Comparison of ENCODE assay signal across 27 mouse cellular contexts in genomic region chr1:92041290-92041689, GRCm38 (mm10).
DNase-seq lines count a peak whose midpoint lies in the region; ATAC-seq and TF ChIP-seq lines count a peak whose summit lies in the region.
"Had no signal": no experiment of that assay in that cellular context is flagged by ENCODE, and none has a peak within 500 bp of the region (broad histone marks: within the 10 kb centered on the region; RNA-seq: fewer than 3 reads in every experiment).

No protein-coding gene starts in this region.

- no peak overlapping the region for H3K9ac ChIP-seq in kidney, postnatal 0 days (ENCODE audit: low read depth, low read length)
- H3K9ac ChIP-seq in stomach, embryonic 14.5 days (replicated peaks; ENCODE audit: low read depth, low read length) = no peak overlapping the region
- no peak overlapping the region for H3K9ac ChIP-seq in stomach, postnatal 0 days (ENCODE audit: low read length)
- H3K9ac ChIP-seq: embryonic facial prominence, embryonic 12.5 days; embryonic facial prominence, embryonic 15.5 days; forebrain, embryonic 12.5 days had no signal

- TF ChIP-seq CTCF in kidney, postnatal 0 days (IDR thresholded peaks at IDR 0.05; ENCODE audit: low read depth) = no peak
- no peak for TF ChIP-seq CTCF in stomach, postnatal 0 days (IDR thresholded peaks at IDR 0.05; ENCODE audit: low read depth)
- TF ChIP-seq CTCF in cerebellum, adult 2 months (IDR thresholded peaks at IDR 0.05; ENCODE audit: borderline replicate concordance, insufficient read depth, low read depth, low read length) = no peak

- H3K27ac ChIP-seq in kidney, postnatal 0 days = no peak overlapping the region
- H3K27ac ChIP-seq in stomach, embryonic 14.5 days (ENCODE audit: low read length) = peak overlapping the region; percentile 16; the same call in 1 of the 2 replicates
- no peak overlapping the region for H3K27ac ChIP-seq in stomach, postnatal 0 days (replicated peaks)
- H3K27ac ChIP-seq in cerebellum, adult 2 months (ENCODE audit: insufficient read depth, low read length) = no peak overlapping the region
- H3K27ac ChIP-seq: embryonic facial prominence, embryonic 12.5 days; embryonic facial prominence, embryonic 15.5 days; forebrain, embryonic 10.5 days; forebrain, embryonic 12.5 days had no signal

- no peak for TF ChIP-seq EP300 in stomach, postnatal 0 days (optimal IDR thresholded peaks at IDR 0.05)

- H3K4me2 ChIP-seq in kidney, postnatal 0 days (ENCODE audit: low read length) = no peak overlapping the region
- no peak overlapping the region for H3K4me2 ChIP-seq in stomach, embryonic 14.5 days (replicated peaks; ENCODE audit: low read depth, low read length)
- H3K4me2 ChIP-seq in stomach, postnatal 0 days (replicated peaks; ENCODE audit: low read depth) = no peak overlapping the region
- H3K4me2 ChIP-seq in myocyte (ENCODE audit: low read depth) = peak overlapping the region; percentile 29
- H3K4me2 ChIP-seq: embryonic facial prominence, embryonic 12.5 days; embryonic facial prominence, embryonic 15.5 days; forebrain, embryonic 12.5 days had no signal

- WGBS in kidney, postnatal 0 days = 74% methylated on average over 3 of the region's 3 CpGs
- 54% methylated on average over 3 of the region's 3 CpGs for WGBS in stomach, embryonic 14.5 days
- WGBS in stomach, postnatal 0 days = 56% methylated on average over 3 of the region's 3 CpGs
- 85% methylated on average over 3 of the region's 3 CpGs for WGBS in cerebellum, adult 2 months

- no peaks in the 10 kb centered on the region for H3K9me3 ChIP-seq in kidney, postnatal 0 days (replicated peaks; ENCODE audit: low read length)
- no peaks in the 10 kb centered on the region for H3K9me3 ChIP-seq in stomach, embryonic 14.5 days (ENCODE audit: control insufficient read depth, low read depth, low read length)
- H3K9me3 ChIP-seq in stomach, postnatal 0 days (ENCODE audit: control insufficient read depth, low read length) = no peaks in the 10 kb centered on the region
- H3K9me3 ChIP-seq: embryonic facial prominence, embryonic 12.5 days; embryonic facial prominence, embryonic 15.5 days; forebrain, embryonic 10.5 days; forebrain, embryonic 12.5 days; G1E had no signal

- H3K79me2 ChIP-seq in myocyte (ENCODE audit: control insufficient read depth, insufficient read depth) = peaks cover 39% of the 10 kb centered on the region

- peak; percentile 19 for DNase-seq in kidney, postnatal 0 days (ENCODE audit: low spot score)
- no peak for DNase-seq in kidney, postnatal 14 days
- no peak for DNase-seq in stomach, postnatal 0 days (ENCODE audit: low spot score)
- DNase-seq in cerebellum, adult 2 months = no peak
- DNase-seq: adrenal gland, adult 8-10 months; adrenal gland, postnatal 14 days; adrenal gland, postnatal 36 days; cerebellum, adult 11-12 months; cerebellum, adult 8-10 months; cerebellum, adult 9-11 months; cerebellum, postnatal 14 days; cerebellum, postnatal 36 days; embryo, embryonic 11 days had no signal

- no peak overlapping the region for H3K4me3 ChIP-seq in kidney, postnatal 0 days (replicated peaks; ENCODE audit: low read depth, low read length)
- H3K4me3 ChIP-seq in stomach, embryonic 14.5 days (ENCODE audit: low read depth, low read length) = no peak overlapping the region
- H3K4me3 ChIP-seq in stomach, postnatal 0 days (ENCODE audit: low read depth, low read length) = no peak overlapping the region
- H3K4me3 ChIP-seq in myocyte = no peak overlapping the region
- no peak overlapping the region for H3K4me3 ChIP-seq in cerebellum, adult 2 months (replicated peaks; ENCODE audit: insufficient read depth, low read depth, low read length)
- H3K4me3 ChIP-seq: embryonic facial prominence, embryonic 12.5 days; embryonic facial prominence, embryonic 15.5 days; erythroblast, embryonic 14.5 days; forebrain, embryonic 10.5 days; forebrain, embryonic 12.5 days had no signal

- H3ac ChIP-seq in myocyte (ENCODE audit: control insufficient read depth, insufficient read length) = no peak overlapping the region

- H3K4me1 ChIP-seq in kidney, postnatal 0 days (replicated peaks; ENCODE audit: insufficient read depth, low read length) = no peaks in the 10 kb centered on the region
- peaks cover 24% of the 10 kb centered on the region for H3K4me1 ChIP-seq in stomach, embryonic 14.5 days (ENCODE audit: control insufficient read depth, insufficient read depth, low read length)
- H3K4me1 ChIP-seq in stomach, postnatal 0 days (replicated peaks; ENCODE audit: control insufficient read depth, insufficient read depth) = no peaks in the 10 kb centered on the region
- peaks cover 16% of the 10 kb centered on the region for H3K4me1 ChIP-seq in cerebellum, adult 2 months (ENCODE audit: control insufficient read depth, insufficient read depth, low read length)
- H3K4me1 ChIP-seq: embryonic facial prominence, embryonic 12.5 days had no signal

- ATAC-seq in kidney, postnatal 0 days (replicated peaks; ENCODE audit: low FRiP score, low read depth) = no peak
- no peak for ATAC-seq in stomach, embryonic 14.5 days (ENCODE audit: insufficient number of reproducible peaks, insufficient read depth, low FRiP score, low read depth)
- ATAC-seq in stomach, postnatal 0 days (ENCODE audit: low FRiP score, low TSS enrichment) = no peak
- ATAC-seq: activated CD4-positive, CD25-positive, alpha-beta regulatory T cell, adult 4 months; CD4-positive, CD25-positive, alpha-beta regulatory T cell, adult 4 months; forebrain, embryonic 14.5 days; forebrain, embryonic 16.5 days; Patski had no signal

- no peaks in the 10 kb centered on the region for H3K27me3 ChIP-seq in kidney, postnatal 0 days (ENCODE audit: insufficient read depth, low read length)
- no peaks in the 10 kb centered on the region for H3K27me3 ChIP-seq in stomach, embryonic 14.5 days (ENCODE audit: control insufficient read depth, insufficient read depth, low read length)
- no peaks in the 10 kb centered on the region for H3K27me3 ChIP-seq in stomach, postnatal 0 days (ENCODE audit: control insufficient read depth, insufficient read depth, low read length)
- no peaks in the 10 kb centered on the region for H3K27me3 ChIP-seq in myocyte (ENCODE audit: control insufficient read depth, insufficient read depth, insufficient read length)
- no peaks in the 10 kb centered on the region for H3K27me3 ChIP-seq in cerebellum, adult 2 months (ENCODE audit: control insufficient read depth, insufficient read depth, low read length)
- H3K27me3 ChIP-seq: CH12.LX; embryonic facial prominence, embryonic 12.5 days; embryonic facial prominence, embryonic 15.5 days; forebrain, embryonic 12.5 days; Patski had no signal

- no peak for TF ChIP-seq POLR2A in myocyte (IDR thresholded peaks at IDR 0.05; ENCODE audit: insufficient read length, low read depth)
- no peak for TF ChIP-seq POLR2A in cerebellum, adult 2 months (IDR thresholded peaks at IDR 0.05; ENCODE audit: borderline replicate concordance, insufficient read depth, low read length)

- no peaks in the 10 kb centered on the region for H3K36me3 ChIP-seq in kidney, postnatal 0 days (ENCODE audit: insufficient read depth, low read length)
- H3K36me3 ChIP-seq in stomach, embryonic 14.5 days (ENCODE audit: control insufficient read depth, insufficient read depth, low read length) = no peaks in the 10 kb centered on the region
- no peaks in the 10 kb centered on the region for H3K36me3 ChIP-seq in stomach, postnatal 0 days (ENCODE audit: control insufficient read depth, insufficient read depth, low read length)
- H3K36me3 ChIP-seq in myocyte (ENCODE audit: control insufficient read depth, insufficient read depth) = no peaks in the 10 kb centered on the region
- H3K36me3 ChIP-seq: embryonic facial prominence, embryonic 12.5 days; embryonic facial prominence, embryonic 15.5 days; forebrain, embryonic 10.5 days; forebrain, embryonic 12.5 days had no signal

TF ChIP-seq in myocyte, 11 proteins besides CTCF, POLR2A, EP300 and RAD21:
- no peak for TF ChIP-seq USF1 (IDR thresholded peaks at IDR 0.05; ENCODE audit: low read depth)
- TF ChIP-seq SRF (IDR thresholded peaks at IDR 0.05; ENCODE audit: control insufficient read depth, insufficient read length, low read depth) = no peak
- TF ChIP-seq MYOG (IDR thresholded peaks at IDR 0.05; ENCODE audit: control insufficient read depth in 1 of 3, insufficient read depth in 1 of 3, insufficient read length in 2 of 3, low read depth in 2 of 3) = peak in 2 of 3 experiments; percentile 32 to 76
- no peak for TF ChIP-seq TCF12 (IDR thresholded peaks at IDR 0.05; ENCODE audit: insufficient read depth, poor library complexity, severe bottlenecking)
- TF ChIP-seq POLR2AphosphoS2 (IDR thresholded peaks at IDR 0.05; ENCODE audit: insufficient read length, low read depth) = no peak
- TF ChIP-seq TCF3 (IDR thresholded peaks at IDR 0.05; ENCODE audit: insufficient read length, low read depth) = no peak
- TF ChIP-seq E2F4 (IDR thresholded peaks at IDR 0.05; ENCODE audit: insufficient read depth) = no peak
- peak; percentile 58 to 62 (median 59) for TF ChIP-seq MYOD1 (IDR thresholded peaks at IDR 0.05; ENCODE audit: control insufficient read depth in 1 of 3, insufficient read length in 2 of 3, low read depth in 2 of 3)
- TF ChIP-seq REST (IDR thresholded peaks at IDR 0.05; ENCODE audit: insufficient read depth, insufficient read length) = no peak
- TF ChIP-seq CEBPB (IDR thresholded peaks at IDR 0.05; ENCODE audit: insufficient read depth, poor library complexity, severe bottlenecking) = no peak
TF ChIP-seq in myocyte: peak in this region for 2.
